Mouse (Mus musculus) heart, embryonic 12.5 days (tissue): ENCODE measurements at regions not wholly inside any gene's neighbourhood (a gene's known extent, or its start where the extent isn't known, plus 50 kb on each side); places are given as distances from the start of the nearest gene placed in this dataset.

Experiments
- ATAC-seq: fragments of 200-750 bp; cut with Nextera tagmentation; 2 replicates; pipeline ENCODE4 v1.8.0; 2017; ENCODE audit warnings: moderate TSS enrichment, moderate library complexity; ENCODE audit not compliant: insufficient number of reproducible peaks, low FRiP score
- H3K27ac ChIP-seq: fragments of 300-500 bp; sonication (generic); 2 replicates; pipeline ENCODE4 v1.5.1; 2016; ENCODE audit warnings: mild to moderate bottlenecking, moderate library complexity; ENCODE audit not compliant: poor library complexity, severe bottlenecking
- H3K27me3 ChIP-seq: fragments of 300-500 bp; sonication (generic); replicated peaks from 2 replicates; pipeline ENCODE4 v1.6.1; 2016; ENCODE audit warnings: mild to moderate bottlenecking, moderate library complexity
- H3K36me3 ChIP-seq: fragments of 300-500 bp; sonication (generic); 2 replicates; pipeline ENCODE4 v1.6.1; 2016; ENCODE audit warnings: mild to moderate bottlenecking, moderate library complexity
- H3K4me1 ChIP-seq: fragments of 300-500 bp; sonication (generic); replicated peaks from 2 replicates; pipeline ENCODE4 v1.6.1; 2016; ENCODE audit warnings: mild to moderate bottlenecking
- H3K4me2 ChIP-seq: fragments of 300-500 bp; sonication (generic); 2 replicates; pipeline ENCODE4 v1.6.1; 2016; ENCODE audit warnings: mild to moderate bottlenecking, moderate library complexity
- H3K4me3 ChIP-seq: fragments of 300-500 bp; sonication (generic); 2 replicates; pipeline ENCODE4 v1.5.1; 2016; ENCODE audit warnings: mild to moderate bottlenecking
- H3K9ac ChIP-seq: fragments of 300-500 bp; sonication (generic); 2 replicates; pipeline ENCODE4 v1.6.1; 2016; ENCODE audit warnings: mild to moderate bottlenecking, moderate library complexity
- H3K9me3 ChIP-seq: fragments of 300-500 bp; sonication (generic); replicated peaks from 2 replicates; pipeline ENCODE4 v1.6.1; 2016; ENCODE audit warnings: mild to moderate bottlenecking, moderate library complexity
- WGBS: fragments of 180-500 bp; shearing (Covaris S2); methylation state at CpG from one replicate; pipeline ENCODE4 v1.1.7; 2016; 5-methylcytosine and 5-hydroxymethylcytosine counted together

- Histone ChIP-seq H3K4me3 (no peak overlapping the region), H3K27ac (peak overlapping the region; percentile 76), H3K4me2 (no peak overlapping the region), H3K4me1 (peaks cover 54% of the 10 kb centered on the region), H3K36me3 (no peaks in the 10 kb centered on the region), H3K9me3 (no peaks in the 10 kb centered on the region), H3K27me3 (no peaks in the 10 kb centered on the region), H3K9ac (no peak overlapping the region)
- WGBS, result 9% methylated on average over 7 of the region's 7 CpGs
- ATAC-seq, result no peak
Measured at GRCm38 (mm10) chr5:64577424-64577823, 225.8 kb upstream of the Klf3 start.

- Histone ChIP-seq H3K36me3 (no peaks in the 10 kb centered on the region), H3K4me3 (no peak overlapping the region), H3K4me1 (peaks cover 54% of the 10 kb centered on the region), H3K27ac (peak overlapping the region; percentile 72), H3K9me3 (no peaks in the 10 kb centered on the region), H3K27me3 (no peaks in the 10 kb centered on the region), H3K9ac (no peak overlapping the region), H3K4me2 (no peak overlapping the region)
- 88% methylated on average over 6 of the region's 6 CpGs for WGBS
- no peak for ATAC-seq
Measured at GRCm38 (mm10) chr5:64578536-64578935, 224.7 kb upstream of the Klf3 start.

- Histone ChIP-seq H3K4me1 (peaks cover 54% of the 10 kb centered on the region), H3K27ac (peak overlapping the region; percentile 72), H3K9me3 (no peaks in the 10 kb centered on the region), H3K9ac (no peak overlapping the region), H3K36me3 (no peaks in the 10 kb centered on the region), H3K27me3 (no peaks in the 10 kb centered on the region), H3K4me3 (no peak overlapping the region), H3K4me2 (no peak overlapping the region)
- 59% methylated on average over 5 of the region's 5 CpGs for WGBS
- ATAC-seq, result no peak
Measured at GRCm38 (mm10) chr5:64579086-64579485, 224.1 kb upstream of the Klf3 start.

GRCm38 (mm10) chr5:64579494-64580339, 223.5 kb upstream of the Klf3 start:
- no peaks in the 10 kb centered on the region for H3K9me3 ChIP-seq
- ATAC-seq, result peak; percentile 88
- peaks cover 54% of the 10 kb centered on the region for H3K4me1 ChIP-seq
- 9% methylated on average over 14 of the region's 14 CpGs for WGBS
- H3K4me2 ChIP-seq, result peak overlapping the region; percentile 58
- H3K4me3 ChIP-seq, result no peak overlapping the region
- peak overlapping the region; percentile 72 for H3K27ac ChIP-seq
- 0 out of 2 replicates have a peak overlapping the region, but pooled peaks have one; percentile 29 for H3K9ac ChIP-seq
- no peaks in the 10 kb centered on the region for H3K27me3 ChIP-seq
- H3K36me3 ChIP-seq, result no peaks in the 10 kb centered on the region

- peak overlapping the region; percentile 58; the same call in 1 of the 2 replicates for H3K4me2 ChIP-seq
- no peak for ATAC-seq
- no peaks in the 10 kb centered on the region for H3K27me3 ChIP-seq
- H3K36me3 ChIP-seq, result no peaks in the 10 kb centered on the region
- peaks cover 58% of the 10 kb centered on the region for H3K4me1 ChIP-seq
- no peak overlapping the region for H3K4me3 ChIP-seq
- no peaks in the 10 kb centered on the region for H3K9me3 ChIP-seq
- H3K9ac ChIP-seq, result 0 out of 2 replicates have a peak overlapping the region, but pooled peaks have one; percentile 29
- peak overlapping the region; percentile 72 for H3K27ac ChIP-seq
- WGBS, result 67% methylated on average over 3 of the region's 3 CpGs
Measured at GRCm38 (mm10) chr5:64580340-64580723, 222.9 kb upstream of the Klf3 start.

- Histone ChIP-seq H3K4me2 (no peak overlapping the region), H3K4me3 (no peak overlapping the region), H3K27me3 (no peaks in the 10 kb centered on the region), H3K27ac (peak overlapping the region; percentile 52), H3K9me3 (no peaks in the 10 kb centered on the region), H3K36me3 (no peaks in the 10 kb centered on the region), H3K4me1 (peaks cover 57% of the 10 kb centered on the region), H3K9ac (no peak overlapping the region)
- WGBS, result 57% methylated on average over 6 of the region's 6 CpGs
- peak; percentile 75 for ATAC-seq
Measured at GRCm38 (mm10) chr5:64580786-64581445, 222.3 kb upstream of the Klf3 start.

GRCm38 (mm10) chr5:64581461-64581860, 221.7 kb upstream of the Klf3 start:
- 55% methylated on average over 8 of the region's 8 CpGs for whole genome bisulfite sequencing
- 0 out of 2 replicates have a peak, but pooled peaks have one; percentile 27 for ATAC-seq

GRCm38 (mm10) chr5:64582031-64582430, 221.2 kb upstream of the Klf3 start:
- Histone ChIP-seq H3K9me3 (no peaks in the 10 kb centered on the region), H3K36me3 (no peaks in the 10 kb centered on the region), H3K9ac (no peak overlapping the region), H3K27me3 (no peaks in the 10 kb centered on the region), H3K27ac (0 out of 2 replicates have a peak overlapping the region, but pooled peaks have one; percentile 52), H3K4me3 (no peak overlapping the region), H3K4me1 (peaks cover 48% of the 10 kb centered on the region), H3K4me2 (no peak overlapping the region)
- WGBS, result 65% methylated on average over 9 of the region's 9 CpGs
- ATAC-seq, result no peak

More at GRCm38 (mm10) chr5:64581461-64581860, 221.7 kb upstream of the Klf3 start:
- Histone ChIP-seq H3K27ac (peak overlapping the region; percentile 52), H3K4me2 (no peak overlapping the region), H3K4me3 (no peak overlapping the region), H3K9ac (no peak overlapping the region), H3K4me1 (peaks cover 53% of the 10 kb centered on the region), H3K27me3 (no peaks in the 10 kb centered on the region), H3K9me3 (no peaks in the 10 kb centered on the region), H3K36me3 (no peaks in the 10 kb centered on the region)

GRCm38 (mm10) chr5:64584308-64584707, 218.9 kb upstream of the Klf3 start:
- WGBS, result 75% methylated on average over 1 of the region's 1 CpGs
- H3K27me3 ChIP-seq, result no peaks in the 10 kb centered on the region
- ATAC-seq, result no peak
- no peak overlapping the region for H3K4me3 ChIP-seq
- H3K36me3 ChIP-seq, result no peaks in the 10 kb centered on the region
- no peak overlapping the region for H3K27ac ChIP-seq
- no peak overlapping the region for H3K4me2 ChIP-seq
- H3K9me3 ChIP-seq, result no peaks in the 10 kb centered on the region
- H3K4me1 ChIP-seq, result peaks cover 37% of the 10 kb centered on the region
- H3K9ac ChIP-seq, result no peak overlapping the region

- H3K4me1 ChIP-seq, result peaks cover 28% of the 10 kb centered on the region
- H3K9me3 ChIP-seq, result no peaks in the 10 kb centered on the region
- H3K4me2 ChIP-seq, result no peak overlapping the region
- H3K27ac ChIP-seq, result no peak overlapping the region
- WGBS, result 72% methylated on average over 6 of the region's 6 CpGs
- no peak for ATAC-seq
- no peaks in the 10 kb centered on the region for H3K36me3 ChIP-seq
- H3K4me3 ChIP-seq, result no peak overlapping the region
- H3K27me3 ChIP-seq, result no peaks in the 10 kb centered on the region
- no peak overlapping the region for H3K9ac ChIP-seq
Measured at GRCm38 (mm10) chr5:64585076-64585786, 218.0 kb upstream of the Klf3 start.

- Histone ChIP-seq H3K9me3 (no peaks in the 10 kb centered on the region), H3K4me2 (no peak overlapping the region), H3K27ac (no peak overlapping the region), H3K36me3 (no peaks in the 10 kb centered on the region), H3K4me1 (peaks cover 20% of the 10 kb centered on the region), H3K9ac (no peak overlapping the region), H3K27me3 (no peaks in the 10 kb centered on the region), H3K4me3 (no peak overlapping the region)
- 69% methylated on average over 6 of the region's 6 CpGs for WGBS
- no peak for ATAC-seq
Measured at GRCm38 (mm10) chr5:64586316-64586715, 216.9 kb upstream of the Klf3 start.
